Mouse (Mus musculus): ENCODE measurements at regions not wholly inside any gene's neighbourhood (a gene's known extent, or its start where the extent isn't known, plus 50 kb on each side); places are given as distances from the start of the nearest gene placed in this dataset.

GRCm38 (mm10) chr6:73587686-73588085, 118.2 kb upstream of the 4931417E11Rik start:
- no peak for TF ChIP-seq MAFK (IDR thresholded peaks at IDR 0.05; ENCODE audit: insufficient read depth, low read depth, low read length)
- TF ChIP-seq CHD2 (IDR thresholded peaks at IDR 0.05; ENCODE audit: low read depth, low read length): no peak
- no peak for TF ChIP-seq ZC3H11A (IDR thresholded peaks at IDR 0.05; ENCODE audit: borderline replicate concordance, low read depth, low read length)
- TF ChIP-seq HCFC1 (IDR thresholded peaks at IDR 0.05; ENCODE audit: borderline replicate concordance, insufficient read depth, low read length): no peak
